Comparison of ENCODE assay signal across 20 mouse cellular contexts in genomic region chr17:12387781-12388180, GRCm38 (mm10). TPM values are rescaled to one million over a fixed set of nuclear protein-coding genes. Genes with fewer than 3 reads are reported as not detected.
"Had no signal": no experiment of that assay in that cellular context is flagged by ENCODE, and none has a peak within 500 bp of the region (broad histone marks: within the 10 kb centered on the region; RNA-seq: fewer than 3 reads in every experiment).

No protein-coding gene starts in this region.

- DNase-seq: retina, postnatal 1 day; right cerebral cortex, adult 18-20 months; right cerebral cortex, postnatal 14 days; right cerebral cortex, postnatal 25 days; right cerebral cortex, postnatal 4 days; spleen, adult 18-20 months; thymus, adult 18-20 months; thymus, adult 2 months; thymus, postnatal 14 days; thymus, postnatal 25 days; thymus, postnatal 36 days; thymus, postnatal 4 days had no signal

- H3K27ac ChIP-seq: neural tube, embryonic 12.5 days; neural tube, embryonic 13.5 days; neural tube, embryonic 15.5 days; stomach, embryonic 15.5 days; stomach, postnatal 0 days had no signal

- H3K9me3 ChIP-seq: neural tube, embryonic 12.5 days; neural tube, embryonic 13.5 days; neural tube, embryonic 15.5 days; stomach, embryonic 15.5 days had no signal

- H3K36me3 ChIP-seq: neural tube, embryonic 12.5 days; neural tube, embryonic 13.5 days; neural tube, embryonic 15.5 days; stomach, embryonic 15.5 days had no signal

- H3K27me3 ChIP-seq: neural tube, embryonic 12.5 days; neural tube, embryonic 13.5 days; neural tube, embryonic 15.5 days; stomach, embryonic 15.5 days had no signal

- H3K4me2 ChIP-seq: neural tube, embryonic 12.5 days; neural tube, embryonic 13.5 days; neural tube, embryonic 15.5 days; stomach, embryonic 15.5 days had no signal

- H3K9ac ChIP-seq: neural tube, embryonic 12.5 days; neural tube, embryonic 13.5 days; neural tube, embryonic 15.5 days; stomach, embryonic 15.5 days had no signal

- H3K4me1 ChIP-seq: neural tube, embryonic 12.5 days; neural tube, embryonic 13.5 days; neural tube, embryonic 15.5 days; stomach, embryonic 15.5 days had no signal

- H3K4me3 ChIP-seq: neural tube, embryonic 12.5 days; neural tube, embryonic 13.5 days; neural tube, embryonic 15.5 days; stomach, embryonic 15.5 days had no signal

RNA-seq across cellular contexts. Expression of gene Plg, which starts 9.4 kb away (rescaled TPM):
- total RNA-seq: neutrophil, adult 5-6 weeks had no signal
- polyA plus RNA-seq: neural tube, embryonic 11.5 days; urinary bladder, adult 2 months had no signal
